Mouse (Mus musculus): Measurements from ENCODE around the gene Ak4.

Ak4 gene

GRCm38 (mm10) chr4:101511768-101512521 lies 92.9 kb downstream of the Ak4 start:
- DNase-seq (ENCODE audit: low spot score): no peak

DNA sequence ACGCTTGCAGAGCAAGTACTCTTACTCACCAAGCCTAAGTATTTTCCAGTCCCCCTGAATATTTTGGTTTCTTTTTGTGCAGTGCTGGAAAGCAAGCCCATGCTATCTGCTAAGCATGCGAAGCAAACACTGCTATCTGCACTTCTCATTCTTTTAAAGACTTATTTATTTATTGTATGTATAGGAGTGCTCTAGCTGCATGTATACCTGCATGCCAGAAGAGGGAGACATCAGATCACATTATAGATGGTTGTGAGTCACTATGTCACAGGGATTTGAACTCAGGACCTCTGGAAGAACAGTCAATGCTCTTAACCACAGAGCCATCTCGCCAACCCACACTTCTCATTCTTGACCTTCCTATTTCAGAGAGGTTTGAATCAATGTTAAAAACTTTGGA lies 94.2 kb downstream of the Ak4 start:
- no peak for DNase-seq (ENCODE audit: low spot score)

- DNase-seq (ENCODE audit: low spot score): no peak
These were observed 96.8 kb downstream of the Ak4 start for GRCm38 (mm10) chr4:101515853-101516252.

Data from spleen, adult 12 weeks (tissue).